Mouse (Mus musculus) CH12.LX (cell line): Measurements from ENCODE around the gene Ffar4. TPM values are rescaled to one million over a fixed set of nuclear protein-coding genes. Genes with fewer than 3 reads are reported as not detected.

Source experiments
- DNase-seq: peaks from one replicate; pipeline ENCODE4 v3.0.0-alpha.2; 2013; ENCODE audit errors: extremely low read depth
- H3K27ac ChIP-seq: 2 replicates; pipeline ENCODE4 v1.5.1; 2012; ENCODE audit warnings: low read depth, mild to moderate bottlenecking, control low read depth, moderate library complexity; ENCODE audit not compliant: insufficient read depth
- H3K27me3 ChIP-seq: replicated peaks from 2 replicates; pipeline ENCODE3; 2012; ENCODE audit warnings: inconsistent platforms
- H3K36me3 ChIP-seq, 2 experiments: replicated peaks in 1 of 2; 2 replicates each; pipeline versions ENCODE3 to v1.6.1; 2012; ENCODE audit warnings: inconsistent platforms in 1 of 2, low read length in 1 of 2, mild to moderate bottlenecking in 1 of 2, mixed read lengths in 1 of 2, moderate library complexity in 1 of 2; ENCODE audit not compliant: control insufficient read depth in 1 of 2, insufficient read depth in 1 of 2
- H3K4me1 ChIP-seq, 2 experiments: 2 replicates each; pipeline ENCODE4 v1.6.1; 2012; ENCODE audit warnings: inconsistent platforms in 1 of 2, moderate library complexity in 1 of 2; ENCODE audit not compliant: insufficient read depth in 2 of 2, control insufficient read depth in 1 of 2
- H3K4me2 ChIP-seq: 2 replicates; pipeline ENCODE4 v1.6.1; 2012; ENCODE audit warnings: low read depth, mild to moderate bottlenecking, control low read depth; ENCODE audit not compliant: poor library complexity, insufficient read depth, severe bottlenecking
- H3K4me3 ChIP-seq, 3 experiments: fragments of 150-350 bp in 1 of 3; sonication (generic) in 1 of 3; replicated peaks in 1 of 3; 2 replicates each; pipeline versions ENCODE3 to v1.5.1; 2011 to 2012; ENCODE audit warnings: low read depth in 2 of 3, low read length in 2 of 3, mild to moderate bottlenecking in 2 of 3, moderate library complexity in 2 of 3, control low read depth in 1 of 3, improper control_type of control experiment in 1 of 3, inconsistent platforms in 1 of 3, mixed read lengths in 1 of 3; ENCODE audit not compliant: poor library complexity in 1 of 3
- H3K79me2 ChIP-seq: replicated peaks from 2 replicates; pipeline ENCODE4 v1.6.1; 2012; ENCODE audit warnings: mild to moderate bottlenecking, moderate library complexity; ENCODE audit not compliant: control insufficient read depth, poor library complexity, insufficient read depth, severe bottlenecking; ENCODE audit errors: extremely low read depth
- H3K9ac ChIP-seq: 2 replicates; pipeline ENCODE4 v1.6.1; 2012; ENCODE audit warnings: low read depth, mild to moderate bottlenecking, control low read depth, moderate library complexity; ENCODE audit not compliant: insufficient read depth
- H3K9me3 ChIP-seq: replicated peaks from 2 replicates; pipeline ENCODE3; 2012; ENCODE audit warnings: low read length, inconsistent platforms, mixed read lengths
- CTCF ChIP-seq, 2 experiments: IDR thresholded peaks in 1 of 2; conservative IDR thresholded peaks in 1 of 2; 2 replicates each; pipeline ENCODE4 v1.5.1; 2011 to 2012; ENCODE audit warnings: low read depth in 2 of 2, low read length in 2 of 2, improper control_type of control experiment in 1 of 2, inconsistent platforms in 1 of 2, mild to moderate bottlenecking in 1 of 2, moderate library complexity in 1 of 2
- ELF1 ChIP-seq: IDR thresholded peaks from 2 replicates; pipeline ENCODE4 v1.6.1; 2014; ENCODE audit warnings: low read depth, mild to moderate bottlenecking, inconsistent platforms, low read length, improper control_type of control experiment
- ETS1 ChIP-seq: conservative IDR thresholded peaks from 2 replicates; pipeline ENCODE4 v1.6.1; 2012; ENCODE audit warnings: low read depth, mild to moderate bottlenecking, inconsistent platforms, low read length, improper control_type of control experiment, moderate library complexity
- HCFC1 ChIP-seq: IDR thresholded peaks from 2 replicates; pipeline ENCODE4 v1.6.1; 2012; ENCODE audit warnings: low read depth, mild to moderate bottlenecking, inconsistent platforms, low read length, improper control_type of control experiment
- IRF4 ChIP-seq: IDR thresholded peaks from 2 replicates; pipeline ENCODE4 v1.6.1; 2014; ENCODE audit warnings: low read depth, mild to moderate bottlenecking, inconsistent platforms, low read length, improper control_type of control experiment
- MAFK ChIP-seq: IDR thresholded peaks from 2 replicates; pipeline ENCODE4 v1.6.1; 2011; ENCODE audit warnings: low read length, improper control_type of control experiment; ENCODE audit not compliant: insufficient replicate concordance
- MAX ChIP-seq: IDR thresholded peaks from 2 replicates; pipeline ENCODE4 v1.6.1; 2011; ENCODE audit warnings: low read length, improper control_type of control experiment
- MEF2A ChIP-seq: IDR thresholded peaks from 2 replicates; pipeline ENCODE4 v1.6.1; 2014; ENCODE audit warnings: low read depth, mild to moderate bottlenecking, inconsistent platforms, low read length, improper control_type of control experiment, borderline replicate concordance
- MXI1 ChIP-seq: IDR thresholded peaks from 2 replicates; pipeline ENCODE4 v1.6.1; 2011; ENCODE audit warnings: mild to moderate bottlenecking, low read depth, low read length, improper control_type of control experiment
- MYC ChIP-seq: IDR thresholded peaks from 2 replicates; pipeline ENCODE4 v1.6.1; 2011; ENCODE audit warnings: low read depth, mild to moderate bottlenecking, improper control_type of control experiment, low read length
- NELFE ChIP-seq: IDR thresholded peaks from 2 replicates; pipeline ENCODE4 v1.6.1; 2011; ENCODE audit warnings: low read depth, low read length, improper control_type of control experiment
- POLR2A ChIP-seq: IDR thresholded peaks from 2 replicates; pipeline ENCODE4 v1.6.1; 2011; ENCODE audit warnings: low read depth, mild to moderate bottlenecking, improper control_type of control experiment, low read length
- POLR2AphosphoS2 ChIP-seq: IDR thresholded peaks from 2 replicates; pipeline ENCODE4 v1.6.1; 2011; ENCODE audit warnings: low read depth, low read length, improper control_type of control experiment
- RAD21 ChIP-seq: IDR thresholded peaks from 2 replicates; pipeline ENCODE4 v1.6.1; 2011; ENCODE audit warnings: low read depth, mild to moderate bottlenecking, low read length, improper control_type of control experiment, moderate library complexity
- RCOR1 ChIP-seq: conservative IDR thresholded peaks from 2 replicates; pipeline ENCODE4 v1.6.1; 2012; ENCODE audit warnings: low read depth, mild to moderate bottlenecking, inconsistent platforms, low read length, improper control_type of control experiment
- SMC3 ChIP-seq: IDR thresholded peaks from 2 replicates; pipeline ENCODE4 v1.6.1; 2011; ENCODE audit warnings: low read depth, low read length, improper control_type of control experiment
- TBP ChIP-seq: conservative IDR thresholded peaks from 2 replicates; pipeline ENCODE4 v1.6.1; 2011; ENCODE audit warnings: low read depth, low read length, improper control_type of control experiment
- TCF12 ChIP-seq: IDR thresholded peaks from 2 replicates; pipeline ENCODE4 v1.6.1; 2014; ENCODE audit warnings: low read depth, mild to moderate bottlenecking, inconsistent platforms, low read length, improper control_type of control experiment
- UBTF ChIP-seq: IDR thresholded peaks from 2 replicates; pipeline ENCODE4 v1.6.1; 2012; ENCODE audit warnings: low read depth, mild to moderate bottlenecking, inconsistent platforms, low read length, improper control_type of control experiment, moderate library complexity
- USF2 ChIP-seq: conservative IDR thresholded peaks from 2 replicates; pipeline ENCODE4 v1.6.1; 2011; ENCODE audit warnings: low read depth, low read length, improper control_type of control experiment
- ZNF384 ChIP-seq: IDR thresholded peaks from 2 replicates; pipeline ENCODE4 v1.6.1; 2012; ENCODE audit warnings: low read depth, low read length, improper control_type of control experiment, inconsistent platforms
- dilution Hi-C: fragments of 300-500 bp; cut with MboI; formaldehyde crosslinking; loops from 2 replicates; pipeline ENCODE4 v1.14.3; 2020; ENCODE audit warnings: low sequenced_read_pairs; ENCODE audit not compliant: extremely low pct_unique_long_range_greater_than_20kb, extremely low pct_ligation_motif_present
- in situ Hi-C: fragments of 300-500 bp; cut with MboI; formaldehyde crosslinking; loops from 3 replicates; pipeline ENCODE4 v1.14.3; 2019; ENCODE audit warnings: low sequenced_read_pairs, low pct_ligation_motif_present, low pct_unique_long_range_greater_than_20kb, mixed read lengths
- polyA plus RNA-seq: library from polyadenylated mRNA; unstranded; fragments of >175 nt; gene quantifications from 2 replicates; pipeline ENCODE4 v1.2.1, GENCODE M21; 2012; ENCODE audit warnings: low read depth; ENCODE audit not compliant: insufficient read length
- total RNA-seq, 2 experiments: library from RNA; depleted of rRNA; stranded (reverse); fragments of 300-350 nt in 1 of 2; fragments of >200 nt in 1 of 2; gene quantifications; 2 replicates each; pipeline ENCODE4 v1.2.3; 2012 to 2014

Ffar4 gene
- total and polyA plus RNA-seq, 3 experiments: not detected

- no peaks in the 10 kb centered on the region for H3K9me3 ChIP-seq
- peaks cover 0 to 2% of the 10 kb centered on the region in 2 experiments; a peak in 2 of 4 replicates for H3K4me1 ChIP-seq
- DNase-seq: no peak
- no peak overlapping the region for H3K4me3 ChIP-seq
- TF ChIP-seq TBP (no peak), POLR2AphosphoS2 (no peak), TCF12 (no peak), RCOR1 (no peak), HCFC1 (no peak)
- H3K27ac ChIP-seq: no peak overlapping the region
- no peaks in the 10 kb centered on the region for H3K27me3 ChIP-seq
- H3K36me3 ChIP-seq: peaks cover 6 to 29% of the 10 kb centered on the region in 2 experiments
- dilution Hi-C loops (no loop called here), in situ Hi-C loops (no loop called here)
- H3K9ac ChIP-seq: no peak overlapping the region
- no peak overlapping the region for H3K4me2 ChIP-seq
- H3K79me2 ChIP-seq: no peaks in the 10 kb centered on the region
These were observed 18.9 kb upstream of the Ffar4 start for GRCm38 (mm10) chr19:38077851-38078540.

- H3K4me3 ChIP-seq: no peak overlapping the region
- TF ChIP-seq CTCF (conservative IDR thresholded peaks at IDR 0.05 in 1 of 2, IDR thresholded peaks at IDR 0.05 in 1 of 2; ENCODE audit: low read depth in 2 of 2, low read length in 2 of 2) (no peak), MAFK (no peak), IRF4 (no peak)
- TF ChIP-seq, all 38 proteins: peak for 0
- in situ Hi-C loops (no loop called here), dilution Hi-C loops (no loop called here)
- Histone ChIP-seq H3K4me1 (peaks cover 0 to 2% of the 10 kb centered on the region in 2 experiments; a peak in 2 of 4 replicates), H3K79me2 (no peaks in the 10 kb centered on the region), H3K27ac (no peak overlapping the region), H3K9ac (no peak overlapping the region), H3K27me3 (no peaks in the 10 kb centered on the region), H3K9me3 (no peaks in the 10 kb centered on the region), H3K4me2 (no peak overlapping the region), H3K36me3 (peaks cover 0 to 1% of the 10 kb centered on the region in 2 experiments)
- DNase-seq: no peak
These were observed 15.5 kb upstream of the Ffar4 start for GRCm38 (mm10) chr19:38081361-38081760.

DNA sequence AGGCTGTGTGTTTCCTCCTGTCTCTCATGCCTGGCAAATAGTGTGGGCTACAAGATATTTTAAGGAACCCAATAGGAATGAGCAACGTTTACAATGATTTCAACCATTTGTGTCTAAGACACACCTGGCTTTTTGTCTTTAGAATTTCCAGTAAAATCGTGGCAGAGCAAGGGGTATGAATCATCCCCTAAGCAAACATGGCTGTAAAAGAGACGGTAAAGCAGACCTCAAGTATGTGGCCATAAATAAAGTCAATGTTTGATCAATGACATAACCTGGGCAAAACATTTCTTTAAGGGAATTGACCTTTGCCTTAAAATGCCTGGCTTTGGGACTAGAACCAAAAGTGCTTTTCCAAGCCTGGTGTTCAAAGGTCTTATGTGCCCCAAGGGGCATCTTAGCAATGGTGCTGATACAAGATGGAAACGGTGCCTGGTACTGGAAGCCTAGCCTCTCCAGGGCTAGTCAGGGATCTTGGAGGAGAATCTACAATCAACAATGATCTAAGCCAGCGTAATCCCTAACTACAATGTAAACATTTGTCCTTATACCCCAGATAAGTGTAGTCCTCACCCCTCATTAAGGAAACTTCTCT lies 13.8 kb upstream of the Ffar4 start:
- dilution Hi-C loops (no loop called here), in situ Hi-C loops (no loop called here)
- Histone ChIP-seq H3K4me2 (no peak overlapping the region), H3K9me3 (no peaks in the 10 kb centered on the region), H3K79me2 (no peaks in the 10 kb centered on the region), H3K27ac (no peak overlapping the region), H3K9ac (no peak overlapping the region), H3K27me3 (no peaks in the 10 kb centered on the region), H3K4me1 (peaks cover 0 to 2% of the 10 kb centered on the region in 2 experiments; a peak in 2 of 4 replicates), H3K4me3 (no peak overlapping the region), H3K36me3 (no peaks in the 10 kb centered on the region)
- TF ChIP-seq MYC (no peak), ETS1 (no peak), NELFE (no peak), RCOR1 (no peak), RAD21 (no peak), UBTF (no peak), MEF2A (no peak), POLR2A (no peak), MAFK (no peak), CTCF (conservative IDR thresholded peaks at IDR 0.05 in 1 of 2, IDR thresholded peaks at IDR 0.05 in 1 of 2; ENCODE audit: low read depth in 2 of 2, low read length in 2 of 2) (no peak), SMC3 (no peak), ZNF384 (no peak), USF2 (no peak), ELF1 (no peak), MAX (no peak), MXI1 (no peak)
- DNase-seq: no peak
